Mouse (Mus musculus) megakaryocyte, embryonic 14.5 days (primary cell): ENCODE data around the gene Rab11fip5.

Experiments used
- FLI1 ChIP-seq: IDR thresholded peaks from 2 replicates; pipeline ENCODE4 v1.6.1; 2012; ENCODE audit warnings: low read length, inconsistent platforms, mixed read lengths
- GATA1 ChIP-seq: IDR thresholded peaks from 3 replicates; pipeline ENCODE4 v1.6.1; 2012; ENCODE audit warnings: mixed read lengths, low read length, inconsistent platforms, borderline replicate concordance

DNA sequence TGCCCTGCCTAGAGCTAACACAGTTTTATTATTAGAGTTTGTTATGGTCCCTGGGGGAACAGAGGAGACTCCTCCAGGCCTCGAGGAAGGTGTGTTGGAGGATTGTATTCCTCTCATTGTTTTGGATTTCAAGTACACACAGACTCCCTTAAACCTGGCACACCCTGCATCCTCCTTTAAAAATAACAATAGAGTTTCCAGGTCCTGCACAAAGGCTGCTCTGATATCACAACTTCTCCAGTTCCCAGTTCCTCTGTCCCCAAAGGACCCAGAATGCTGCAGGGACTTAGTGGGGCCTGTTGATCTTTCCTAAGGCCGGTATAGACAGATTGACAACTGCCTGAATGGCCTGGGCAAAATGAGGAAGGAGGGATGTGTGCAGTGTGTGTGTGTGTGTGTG lies 28.2 kb upstream of the Rab11fip5 start:
- TF ChIP-seq GATA1 (no peak), FLI1 (no peak)
